Mouse (Mus musculus): Measurements from ENCODE around the gene Sncb. TPM values are rescaled to one million over a fixed set of nuclear protein-coding genes. Genes with fewer than 3 reads are reported as not detected.

Gene Sncb
- total and polyA plus RNA-seq, 3 experiments: not detected

GRCm38 (mm10) chr13:54756156-54756712 lies 10.2 kb downstream of the Sncb start:
- H3K9ac ChIP-seq (ENCODE audit: control insufficient read depth, low read depth, low read length, poor library complexity, severe bottlenecking): no peak overlapping the region
- H3K79me2 ChIP-seq (ENCODE audit: control insufficient read depth, insufficient read depth, low read length, poor library complexity): no peaks in the 10 kb centered on the region
- TF ChIP-seq POLR2AphosphoS5 (IDR thresholded peaks at IDR 0.05; ENCODE audit: borderline replicate concordance, low read depth, low read length) (no peak), SIN3A (IDR thresholded peaks at IDR 0.05; ENCODE audit: low read length) (no peak), MAFK (IDR thresholded peaks at IDR 0.05; ENCODE audit: borderline replicate concordance, low read depth, low read length) (no peak), GABPA (IDR thresholded peaks at IDR 0.05; ENCODE audit: low read depth, low read length) (no peak), POLR2A (IDR thresholded peaks at IDR 0.05; ENCODE audit: control insufficient read depth in 1 of 2, insufficient read depth in 1 of 2, low read depth in 1 of 2, low read length in 2 of 2, poor library complexity in 1 of 2) (no peak), TAL1 (IDR thresholded peaks at IDR 0.05; ENCODE audit: low read length) (no peak), MYB (IDR thresholded peaks at IDR 0.05; ENCODE audit: low read depth, low read length) (no peak), GATA1 (IDR thresholded peaks at IDR 0.05; ENCODE audit: low read depth, low read length) (no peak), JUND (IDR thresholded peaks at IDR 0.05; ENCODE audit: low read depth, low read length) (no peak)
- no peak overlapping the region for H3K27ac ChIP-seq (ENCODE audit: control insufficient read depth, low read depth, low read length)
- no peaks in the 10 kb centered on the region for H3K9me3 ChIP-seq (replicated peaks; ENCODE audit: insufficient read depth, low read length)
- H3K36me3 ChIP-seq (ENCODE audit: control insufficient read depth in 1 of 2, insufficient read depth in 2 of 2, low read length in 2 of 2): no peaks in the 10 kb centered on the region
- no peak overlapping the region for H3K4me3 ChIP-seq (ENCODE audit: control insufficient read depth in 1 of 2, insufficient read depth in 1 of 2, low read depth in 2 of 2, low read length in 2 of 2)
- no peaks in the 10 kb centered on the region for H3K4me1 ChIP-seq (ENCODE audit: control insufficient read depth in 1 of 2, insufficient read depth in 2 of 2, low read length in 2 of 2)
- H3K27me3 ChIP-seq (ENCODE audit: control insufficient read depth in 1 of 2, insufficient read depth in 2 of 2, low read length in 2 of 2): no peaks in the 10 kb centered on the region; a peak in 1 of 4 replicates
- DNase-seq (ENCODE audit: low read depth, low spot score): no peak

GRCm38 (mm10) chr13:54755201-54755830 lies 11.1 kb downstream of the Sncb start:
- no peaks in the 10 kb centered on the region; a peak in 1 of 4 replicates for H3K27me3 ChIP-seq (ENCODE audit: control insufficient read depth in 1 of 2, insufficient read depth in 2 of 2, low read length in 2 of 2)
- DNase-seq (ENCODE audit: low read depth, low spot score): no peak
- TF ChIP-seq GATA1 (IDR thresholded peaks at IDR 0.05; ENCODE audit: low read depth, low read length) (no peak), SMC3 (IDR thresholded peaks at IDR 0.05; ENCODE audit: low read depth, low read length) (no peak), E2F4 (IDR thresholded peaks at IDR 0.05; ENCODE audit: borderline replicate concordance, low read depth, low read length) (no peak), POLR2A (IDR thresholded peaks at IDR 0.05; ENCODE audit: control insufficient read depth in 1 of 2, insufficient read depth in 1 of 2, low read depth in 1 of 2, low read length in 2 of 2, poor library complexity in 1 of 2) (no peak), SIN3A (IDR thresholded peaks at IDR 0.05; ENCODE audit: low read length) (no peak)

More at GRCm38 (mm10) chr13:54755201-54755830, 11.1 kb downstream of the Sncb start:
- H3K9ac ChIP-seq (ENCODE audit: control insufficient read depth, low read depth, low read length, poor library complexity, severe bottlenecking): no peak overlapping the region
- H3K9me3 ChIP-seq (replicated peaks; ENCODE audit: insufficient read depth, low read length): no peaks in the 10 kb centered on the region
- no peaks in the 10 kb centered on the region for H3K79me2 ChIP-seq (ENCODE audit: control insufficient read depth, insufficient read depth, low read length, poor library complexity)
- no peaks in the 10 kb centered on the region for H3K4me1 ChIP-seq (ENCODE audit: control insufficient read depth in 1 of 2, insufficient read depth in 2 of 2, low read length in 2 of 2)
- no peak overlapping the region for H3K4me3 ChIP-seq (ENCODE audit: control insufficient read depth in 1 of 2, insufficient read depth in 1 of 2, low read depth in 2 of 2, low read length in 2 of 2)
- H3K36me3 ChIP-seq (ENCODE audit: control insufficient read depth in 1 of 2, insufficient read depth in 2 of 2, low read length in 2 of 2): no peaks in the 10 kb centered on the region
- no peak overlapping the region for H3K27ac ChIP-seq (ENCODE audit: control insufficient read depth, low read depth, low read length)
